Comparison of ENCODE assay signal across 11 mouse cellular contexts in the genomic region with DNA sequence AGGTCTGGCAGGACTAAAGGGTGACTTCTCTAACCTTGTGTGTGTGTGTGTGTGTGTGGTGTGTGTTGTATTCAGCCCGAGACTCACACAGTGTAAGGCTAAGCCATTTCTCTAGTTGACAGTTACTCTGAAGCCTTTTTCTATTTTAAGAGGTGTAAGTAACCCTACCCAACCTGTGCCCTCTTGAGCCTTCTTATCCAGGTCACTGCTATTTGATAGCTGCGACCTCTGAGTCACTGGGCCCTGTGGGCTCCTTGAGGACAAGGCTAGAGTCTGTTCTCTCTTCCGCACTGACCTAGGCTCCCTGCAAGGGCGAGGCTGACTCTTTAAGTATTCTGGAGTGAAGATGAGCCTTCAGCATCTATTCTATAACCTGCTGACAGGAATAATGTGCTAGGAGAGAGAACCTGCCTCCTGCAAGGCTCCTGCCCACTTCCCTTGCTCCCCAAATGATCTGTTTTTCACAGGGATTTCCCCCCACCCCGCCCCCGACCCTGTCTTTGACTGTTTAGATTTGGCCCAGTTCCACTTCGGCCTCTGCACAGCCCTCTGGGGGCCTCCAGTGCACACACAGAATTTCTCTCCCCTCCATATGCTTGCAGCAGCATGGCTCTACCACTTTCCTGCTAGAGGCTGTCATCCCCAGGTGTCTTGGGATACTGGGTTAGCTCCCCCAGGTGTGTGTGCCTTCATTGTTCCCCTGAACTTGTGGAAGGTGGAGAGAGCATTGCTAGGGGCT. TPM values are rescaled to one million over a fixed set of nuclear protein-coding genes. Genes with fewer than 3 reads are reported as not detected.
DNase-seq lines count a peak whose midpoint lies in the region; ATAC-seq lines count a peak whose summit lies in the region.
"Had no signal": no experiment of that assay in that cellular context is flagged by ENCODE, and none has a peak within 500 bp of the region (broad histone marks: within the 10 kb centered on the region; RNA-seq: fewer than 3 reads in every experiment).

No protein-coding gene starts in this region.

- H3K4me3 ChIP-seq in embryonic facial prominence, embryonic 13.5 days, result no peak overlapping the region
- no peak overlapping the region for H3K4me3 ChIP-seq in embryonic facial prominence, embryonic 10.5 days
- no peak overlapping the region for H3K4me3 ChIP-seq in heart, embryonic 13.5 days
- no peak overlapping the region for H3K4me3 ChIP-seq in liver, embryonic 16.5 days (ENCODE audit: low read depth, low read length)
- H3K4me3 ChIP-seq: neural tube, embryonic 13.5 days had no signal

- 0 out of 2 replicates have a peak overlapping the region, but pooled peaks have one; percentile 40 for H3K9ac ChIP-seq in embryonic facial prominence, embryonic 13.5 days
- peak overlapping the region; percentile 52 for H3K9ac ChIP-seq in heart, embryonic 13.5 days
- H3K9ac ChIP-seq in liver, embryonic 16.5 days (ENCODE audit: low read depth, low read length), result peak overlapping the region; percentile 37
- H3K9ac ChIP-seq: forebrain, postnatal 0 days; neural tube, embryonic 13.5 days had no signal

- DNase-seq in embryonic facial prominence, embryonic 10.5 days (ENCODE audit: low spot score), result no peak
- peak; percentile 36 for DNase-seq in left cerebral cortex, postnatal 4 days
- no peak for DNase-seq in left cerebral cortex, postnatal 36 days (ENCODE audit: low spot score in 2 of 2)
- DNase-seq in adipocyte (ENCODE audit: low spot score), result no peak
- no peak for DNase-seq in thymus, postnatal 10 days (ENCODE audit: low spot score in 2 of 2)
- DNase-seq: forebrain, postnatal 0 days had no signal

- 0 out of 2 replicates have a peak overlapping the region, but pooled peaks have one; percentile 16 for H3K27ac ChIP-seq in embryonic facial prominence, embryonic 13.5 days
- no peak overlapping the region for H3K27ac ChIP-seq in embryonic facial prominence, embryonic 10.5 days (replicated peaks)
- peak overlapping the region; percentile 75 for H3K27ac ChIP-seq in heart, embryonic 13.5 days (replicated peaks)
- H3K27ac ChIP-seq in liver, embryonic 16.5 days (ENCODE audit: low read length), result peak overlapping the region; percentile 77
- H3K27ac ChIP-seq: neural tube, embryonic 13.5 days had no signal

- intact Hi-C loops in left cerebral cortex, postnatal 4 days (cut with DNase I), result loop anchor here (10.0 kb wide), 1 partner anchor 165 kb away; no protein-coding TSS in a partner anchor
- intact Hi-C loops in left cerebral cortex, postnatal 36 days (cut with DNase I), result no loop called here

- 33% methylated on average over 7 of the region's 7 CpGs for WGBS in embryonic facial prominence, embryonic 13.5 days
- 54% methylated on average over 7 of the region's 7 CpGs for WGBS in embryonic facial prominence, embryonic 10.5 days
- 28% methylated on average over 7 of the region's 7 CpGs for WGBS in heart, embryonic 13.5 days
- 52% methylated on average over 7 of the region's 7 CpGs for WGBS in liver, embryonic 16.5 days (ENCODE audit: insufficient replicate concordance)

- H3K9me3 ChIP-seq in embryonic facial prominence, embryonic 13.5 days, result no peaks in the 10 kb centered on the region
- H3K9me3 ChIP-seq in embryonic facial prominence, embryonic 10.5 days, result no peaks in the 10 kb centered on the region
- no peaks in the 10 kb centered on the region for H3K9me3 ChIP-seq in heart, embryonic 13.5 days
- H3K9me3 ChIP-seq in liver, embryonic 16.5 days (replicated peaks; ENCODE audit: control insufficient read depth, low read length), result no peaks in the 10 kb centered on the region
- H3K9me3 ChIP-seq: neural tube, embryonic 13.5 days had no signal

- no peaks in the 10 kb centered on the region for H3K36me3 ChIP-seq in embryonic facial prominence, embryonic 13.5 days
- H3K36me3 ChIP-seq in embryonic facial prominence, embryonic 10.5 days (replicated peaks), result no peaks in the 10 kb centered on the region
- H3K36me3 ChIP-seq in heart, embryonic 13.5 days, result no peaks in the 10 kb centered on the region
- no peaks in the 10 kb centered on the region; the same call in 1 of the 2 replicates for H3K36me3 ChIP-seq in liver, embryonic 16.5 days (ENCODE audit: control insufficient read depth, insufficient read depth)
- H3K36me3 ChIP-seq: neural tube, embryonic 13.5 days had no signal

- H3K4me1 ChIP-seq in embryonic facial prominence, embryonic 13.5 days, result peaks cover 8% of the 10 kb centered on the region
- H3K4me1 ChIP-seq in embryonic facial prominence, embryonic 10.5 days, result peaks cover 25% of the 10 kb centered on the region
- peaks cover 40% of the 10 kb centered on the region for H3K4me1 ChIP-seq in heart, embryonic 13.5 days
- H3K4me1 ChIP-seq in liver, embryonic 16.5 days (ENCODE audit: control insufficient read depth, low read depth, low read length), result peaks cover 66% of the 10 kb centered on the region

- no peak overlapping the region for H3K4me2 ChIP-seq in embryonic facial prominence, embryonic 13.5 days
- peak overlapping the region; percentile 28 for H3K4me2 ChIP-seq in heart, embryonic 13.5 days
- peak overlapping the region; percentile 25 for H3K4me2 ChIP-seq in liver, embryonic 16.5 days (ENCODE audit: low read depth, low read length)
- H3K4me2 ChIP-seq: neural tube, embryonic 13.5 days had no signal

- no peaks in the 10 kb centered on the region for H3K27me3 ChIP-seq in embryonic facial prominence, embryonic 13.5 days
- no peaks in the 10 kb centered on the region for H3K27me3 ChIP-seq in embryonic facial prominence, embryonic 10.5 days (replicated peaks; ENCODE audit: low read depth, poor library complexity, severe bottlenecking)
- no peaks in the 10 kb centered on the region for H3K27me3 ChIP-seq in heart, embryonic 13.5 days (replicated peaks)
- no peaks in the 10 kb centered on the region for H3K27me3 ChIP-seq in liver, embryonic 16.5 days (ENCODE audit: control insufficient read depth, insufficient read depth, low read depth, low read length)
- H3K27me3 ChIP-seq: neural tube, embryonic 13.5 days; Patski had no signal

- no peak for ATAC-seq in embryonic facial prominence, embryonic 13.5 days (ENCODE audit: insufficient number of reproducible peaks, insufficient read depth, low FRiP score, low TSS enrichment, low read depth)
- ATAC-seq in heart, embryonic 13.5 days (ENCODE audit: extremely low read depth, insufficient number of reproducible peaks, low FRiP score, low TSS enrichment), result no peak
- no peak for ATAC-seq in liver, embryonic 16.5 days (ENCODE audit: low read depth)
- ATAC-seq: forebrain, postnatal 0 days; Patski had no signal

RNA-seq across cellular contexts. Expression of gene Acsl1, which starts 9.1 kb away (rescaled TPM):
- 12.2 and 12.3 TPM in 2 replicates for polyA plus RNA-seq in embryonic facial prominence, embryonic 13.5 days (2015; fragmentation: Nextera tagmentation; extraction: Ambion mirVana)
- 8.0 and 8.7 TPM in 2 replicates for polyA plus RNA-seq in embryonic facial prominence, embryonic 10.5 days (2016; fragmentation: Nextera tagmentation; extraction: Ambion mirVana)
- 10 to 100 TPM; 40.5 to 41.7 TPM for total RNA-seq in left cerebral cortex, postnatal 4 days (2021)
- total RNA-seq in left cerebral cortex, postnatal 36 days (2021), result 10 to 100 TPM; 42.6 to 52.0 TPM
- polyA plus RNA-seq in heart, embryonic 13.5 days (2015; fragmentation: Nextera tagmentation; extraction: Ambion mirVana), result 21.0 and 21.4 TPM in 2 replicates
- 139 and 168 TPM in 2 replicates for polyA plus RNA-seq in liver, embryonic 16.5 days (2015; fragmentation: Nextera tagmentation; extraction: Ambion mirVana)
